Mouse (Mus musculus): ENCODE data around the gene Adap2. TPM values are rescaled to one million over a fixed set of nuclear protein-coding genes. Genes with fewer than 3 reads are reported as not detected.

Gene Adap2
- total and polyA plus RNA-seq, 3 experiments = 0.49 TPM; not detected in 2

DNA sequence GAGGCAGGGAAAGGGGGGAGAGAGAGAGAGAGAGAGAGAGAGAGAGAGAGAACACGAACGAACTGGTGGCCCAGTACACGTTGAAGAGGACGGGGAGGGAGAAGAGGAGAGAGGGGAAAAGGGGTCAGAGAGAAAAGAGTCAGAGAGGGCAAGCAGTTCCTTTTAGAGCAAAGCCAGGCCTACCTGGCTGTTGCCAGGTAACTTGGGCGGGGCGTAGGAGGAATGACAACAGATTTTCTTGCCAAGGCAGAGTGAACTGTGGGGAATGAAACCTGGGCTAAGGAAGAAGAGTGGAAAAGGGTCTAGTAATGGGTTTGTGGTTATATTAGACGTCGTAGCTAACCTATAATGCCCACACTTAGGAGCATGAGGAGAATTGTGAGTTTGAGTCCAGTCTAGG lies 11.0 kb upstream of the Adap2 start:
- dilution Hi-C loops (cut with MboI; ENCODE audit: extremely low pct_ligation_motif_present, extremely low pct_unique_long_range_greater_than_20kb, low sequenced_read_pairs) (no loop called here), in situ Hi-C loops (cut with MboI; ENCODE audit: low pct_ligation_motif_present, low pct_unique_long_range_greater_than_20kb, low sequenced_read_pairs) (loop anchor here (5.0 kb wide), 1 partner anchor 101 kb away; no protein-coding TSS in a partner anchor)
- Histone ChIP-seq H3K79me2 (replicated peaks; ENCODE audit: control insufficient read depth, extremely low read depth, insufficient read depth, poor library complexity, severe bottlenecking) (peaks cover 30% of the 10 kb centered on the region), H3K9ac (ENCODE audit: insufficient read depth, low read depth) (peak overlapping the region; percentile 64), H3K27me3 (replicated peaks) (no peaks in the 10 kb centered on the region), H3K27ac (ENCODE audit: insufficient read depth, low read depth) (no peak overlapping the region), H3K9me3 (replicated peaks; ENCODE audit: low read length) (no peaks in the 10 kb centered on the region), H3K4me1 (ENCODE audit: control insufficient read depth in 1 of 2, insufficient read depth in 2 of 2) (peaks cover 9 to 67% of the 10 kb centered on the region in 2 experiments), H3K4me3 (replicated peaks in 1 of 3; ENCODE audit: low read depth in 2 of 3, low read length in 2 of 3, poor library complexity in 1 of 3) (peak overlapping the region; percentile 68 to 96 (median 80)), H3K4me2 (ENCODE audit: insufficient read depth, low read depth, poor library complexity, severe bottlenecking) (peak overlapping the region; percentile 76), H3K36me3 (replicated peaks in 1 of 2; ENCODE audit: control insufficient read depth in 1 of 2, insufficient read depth in 1 of 2, low read length in 1 of 2) (peaks cover 13 to 25% of the 10 kb centered on the region in 2 experiments)
- no peak for DNase-seq (ENCODE audit: extremely low read depth)
- TF ChIP-seq MXI1 (IDR thresholded peaks at IDR 0.05; ENCODE audit: low read depth, low read length) (no peak), TBP (conservative IDR thresholded peaks at IDR 0.05; ENCODE audit: low read depth, low read length) (no peak), KAT2A (IDR thresholded peaks at IDR 0.05; ENCODE audit: insufficient replicate concordance, low read length) (no peak), POLR2AphosphoS2 (IDR thresholded peaks at IDR 0.05; ENCODE audit: low read depth, low read length) (no peak), JUN (IDR thresholded peaks at IDR 0.05; ENCODE audit: insufficient read depth, low read depth, low read length) (no peak), USF1 (IDR thresholded peaks at IDR 0.05; ENCODE audit: low read depth, low read length) (no peak), NELFE (IDR thresholded peaks at IDR 0.05; ENCODE audit: low read depth, low read length) (no peak), MEF2A (IDR thresholded peaks at IDR 0.05; ENCODE audit: borderline replicate concordance, low read depth, low read length) (no peak), CHD2 (IDR thresholded peaks at IDR 0.05; ENCODE audit: low read length) (no peak), MAZ (IDR thresholded peaks at IDR 0.05; ENCODE audit: low read depth, low read length) (no peak), ZMIZ1 (IDR thresholded peaks at IDR 0.05; ENCODE audit: low read depth, low read length) (no peak), ETS1 (conservative IDR thresholded peaks at IDR 0.05; ENCODE audit: low read depth, low read length) (no peak), ZKSCAN1 (IDR thresholded peaks at IDR 0.05; ENCODE audit: borderline replicate concordance, low read depth, low read length) (no peak), GABPA (IDR thresholded peaks at IDR 0.05; ENCODE audit: insufficient replicate concordance, low read depth, low read length) (no peak), ZNF384 (IDR thresholded peaks at IDR 0.05; ENCODE audit: low read depth, low read length) (no peak)

DNA sequence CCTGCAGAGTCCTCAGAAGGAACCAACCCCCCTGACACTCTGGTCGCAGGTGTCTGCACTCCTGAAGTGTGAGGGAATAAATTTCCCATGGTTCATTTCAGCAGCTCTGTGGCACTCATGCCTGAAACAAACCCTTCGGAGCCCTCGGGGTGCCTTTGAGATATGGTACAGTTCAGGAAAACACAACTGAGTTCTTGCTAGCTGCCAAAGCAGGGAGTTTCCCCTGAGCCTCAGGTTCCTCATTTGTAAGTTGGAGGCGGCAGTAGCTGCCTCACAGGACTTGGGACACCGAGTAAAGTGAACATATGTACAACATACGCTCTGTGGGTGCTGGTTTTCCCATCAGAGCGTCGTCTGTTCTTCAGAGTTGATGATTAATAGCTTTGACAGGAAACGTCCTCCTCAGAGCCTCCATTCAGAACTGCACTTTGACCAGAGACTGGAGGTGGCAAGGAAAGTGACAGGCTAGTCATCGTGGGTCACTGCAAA lies 8.1 kb upstream of the Adap2 start:
- no peaks in the 10 kb centered on the region for H3K9me3 ChIP-seq (replicated peaks; ENCODE audit: low read length)
- dilution Hi-C loops (cut with MboI; ENCODE audit: extremely low pct_ligation_motif_present, extremely low pct_unique_long_range_greater_than_20kb, low sequenced_read_pairs) (no loop called here), in situ Hi-C loops (cut with MboI; ENCODE audit: low pct_ligation_motif_present, low pct_unique_long_range_greater_than_20kb, low sequenced_read_pairs) (no loop called here)
- peak overlapping the region; percentile 65 for H3K4me2 ChIP-seq (ENCODE audit: insufficient read depth, low read depth, poor library complexity, severe bottlenecking)
- peaks cover 6 to 50% of the 10 kb centered on the region in 2 experiments; a peak in 3 of 4 replicates for H3K4me1 ChIP-seq (ENCODE audit: control insufficient read depth in 1 of 2, insufficient read depth in 2 of 2)
- no peaks in the 10 kb centered on the region for H3K27me3 ChIP-seq (replicated peaks)
- peaks cover 9% of the 10 kb centered on the region for H3K79me2 ChIP-seq (replicated peaks; ENCODE audit: control insufficient read depth, extremely low read depth, insufficient read depth, poor library complexity, severe bottlenecking)
- peak overlapping the region; percentile 58 for H3K9ac ChIP-seq (ENCODE audit: insufficient read depth, low read depth)
- H3K27ac ChIP-seq (ENCODE audit: insufficient read depth, low read depth) = peak overlapping the region; percentile 77
- peak; percentile 91 for DNase-seq (ENCODE audit: extremely low read depth)
- H3K4me3 ChIP-seq (replicated peaks in 1 of 3; ENCODE audit: low read depth in 2 of 3, low read length in 2 of 3, poor library complexity in 1 of 3) = peak overlapping the region in 2 of 3 experiments; percentile 6 to 15
- no peaks in the 10 kb centered on the region for H3K36me3 ChIP-seq (replicated peaks in 1 of 2; ENCODE audit: control insufficient read depth in 1 of 2, insufficient read depth in 1 of 2, low read length in 1 of 2)
- TF ChIP-seq MEF2A (IDR thresholded peaks at IDR 0.05; ENCODE audit: borderline replicate concordance, low read depth, low read length) (no peak; the same call in none of the 2 replicates), TCF12 (IDR thresholded peaks at IDR 0.05; ENCODE audit: low read depth, low read length) (peak; percentile 52; the same call in 1 of the 2 replicates), JUN (IDR thresholded peaks at IDR 0.05; ENCODE audit: insufficient read depth, low read depth, low read length) (no peak), CTCF (conservative IDR thresholded peaks at IDR 0.05 in 1 of 2, IDR thresholded peaks at IDR 0.05 in 1 of 2; ENCODE audit: low read depth in 2 of 2, low read length in 2 of 2) (no peak), ZC3H11A (IDR thresholded peaks at IDR 0.05; ENCODE audit: low read depth, low read length) (no peak), SIN3A (IDR thresholded peaks at IDR 0.05; ENCODE audit: low read length) (peak; percentile 80), CHD1 (IDR thresholded peaks at IDR 0.05; ENCODE audit: low read depth, low read length) (no peak), POLR2AphosphoS2 (IDR thresholded peaks at IDR 0.05; ENCODE audit: low read depth, low read length) (no peak), NRF1 (IDR thresholded peaks at IDR 0.05; ENCODE audit: low read depth, low read length) (no peak), USF1 (IDR thresholded peaks at IDR 0.05; ENCODE audit: low read depth, low read length) (no peak), IRF4 (IDR thresholded peaks at IDR 0.05; ENCODE audit: low read depth, low read length) (peak; percentile 48), ETS1 (conservative IDR thresholded peaks at IDR 0.05; ENCODE audit: low read depth, low read length) (peak; percentile 59), SMC3 (IDR thresholded peaks at IDR 0.05; ENCODE audit: low read depth, low read length) (no peak), EP300 (IDR thresholded peaks at IDR 0.05; ENCODE audit: low read length) (peak; percentile 64), E2F4 (IDR thresholded peaks at IDR 0.05; ENCODE audit: insufficient replicate concordance, low read depth, low read length) (no peak), GABPA (IDR thresholded peaks at IDR 0.05; ENCODE audit: insufficient replicate concordance, low read depth, low read length) (no peak), RCOR1 (conservative IDR thresholded peaks at IDR 0.05; ENCODE audit: low read depth, low read length) (0 out of 2 replicates have a peak, but pooled peaks have one; percentile 45), ZMIZ1 (IDR thresholded peaks at IDR 0.05; ENCODE audit: low read depth, low read length) (no peak), PAX5 (IDR thresholded peaks at IDR 0.05; ENCODE audit: low read length) (no peak), UBTF (IDR thresholded peaks at IDR 0.05; ENCODE audit: low read depth, low read length) (no peak), ZNF384 (IDR thresholded peaks at IDR 0.05; ENCODE audit: low read depth, low read length) (no peak), KAT2A (IDR thresholded peaks at IDR 0.05; ENCODE audit: insufficient replicate concordance, low read length) (no peak), CHD2 (IDR thresholded peaks at IDR 0.05; ENCODE audit: low read length) (no peak), TBP (conservative IDR thresholded peaks at IDR 0.05; ENCODE audit: low read depth, low read length) (peak; percentile 40; the same call in 1 of the 2 replicates), MXI1 (IDR thresholded peaks at IDR 0.05; ENCODE audit: low read depth, low read length) (peak; percentile 63; the same call in 1 of the 2 replicates), MAFK (IDR thresholded peaks at IDR 0.05; ENCODE audit: insufficient replicate concordance, low read length) (no peak)

All from CH12.LX (cell line).